Mouse (Mus musculus): ENCODE results near the gene Vat1.

DNA sequence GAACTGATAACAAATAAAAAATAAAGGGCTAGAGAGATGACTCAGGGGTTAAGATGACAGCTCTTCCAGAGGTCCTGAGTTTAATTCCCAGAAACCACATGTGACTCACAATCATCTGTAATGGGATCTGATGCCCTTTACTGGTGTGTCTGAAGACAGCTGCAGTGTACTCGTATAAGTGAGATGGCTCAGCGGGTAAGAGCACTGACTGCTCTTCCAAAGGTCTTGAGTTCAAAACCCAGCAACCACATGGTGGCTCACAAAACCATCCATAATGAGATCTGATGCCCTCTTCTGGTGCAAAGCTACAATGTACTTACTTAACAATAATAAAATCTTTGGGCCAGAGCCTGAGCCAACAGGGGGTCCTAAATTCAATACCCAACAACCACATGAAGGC is 50.7 kb downstream of the Vat1 start:
- TF ChIP-seq CTCF (IDR thresholded peaks at IDR 0.05; ENCODE audit: borderline replicate concordance, insufficient read depth, low read length) = no peak
- TF ChIP-seq POLR2A (IDR thresholded peaks at IDR 0.05; ENCODE audit: low read depth, low read length) = no peak

All from embryonic fibroblast, embryonic 13.5 days (primary cell).